Mouse (Mus musculus): ENCODE results near the gene Lgr4. TPM values are rescaled to one million over a fixed set of nuclear protein-coding genes. Genes with fewer than 3 reads are reported as not detected.

The Lgr4 gene
- total RNA-seq, 2 experiments from 2014 or later = 0.88 to 0.94 TPM

DNA sequence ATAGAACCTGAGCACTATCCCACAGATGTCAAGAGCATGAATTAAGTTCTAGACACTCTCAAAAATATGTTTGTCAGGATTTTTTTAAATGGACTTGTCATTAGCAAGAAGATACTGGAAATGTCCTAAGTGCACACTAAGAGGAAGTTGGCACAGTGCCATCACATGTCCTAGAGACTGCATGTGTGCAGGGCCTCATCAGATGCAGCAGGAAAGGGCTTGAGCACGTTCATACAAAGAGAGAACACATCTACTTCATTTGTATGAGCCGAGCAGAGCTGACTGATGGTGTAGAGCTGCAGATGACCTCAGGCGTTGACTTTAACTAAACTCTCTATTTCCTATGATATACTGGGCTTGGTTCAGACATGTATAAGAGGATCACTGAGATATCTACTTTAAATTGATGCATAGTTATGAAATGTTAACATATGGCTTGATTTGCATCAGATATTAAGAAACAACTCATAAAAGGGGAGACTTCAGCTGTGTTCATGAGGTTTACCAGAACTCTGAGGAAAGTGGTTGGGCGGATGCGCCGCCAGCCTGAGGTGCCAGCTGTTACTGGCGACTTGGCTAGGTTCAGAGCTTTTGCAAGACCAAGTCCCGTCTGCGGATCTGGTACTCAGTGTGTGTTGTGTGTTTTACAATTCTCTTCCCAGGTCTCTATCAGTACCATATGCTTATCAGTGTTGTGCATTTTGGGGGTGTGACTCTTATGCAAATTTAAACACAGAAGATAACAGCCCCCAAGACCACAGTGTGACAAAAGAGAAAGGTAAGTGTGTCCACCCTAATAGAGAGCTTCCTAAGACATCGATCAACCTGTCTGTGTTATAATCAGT, 90.2 kb downstream of the Lgr4 start:
- ATAC-seq (ENCODE audit: poor library complexity, severe bottlenecking) = peak; percentile 53

DNA sequence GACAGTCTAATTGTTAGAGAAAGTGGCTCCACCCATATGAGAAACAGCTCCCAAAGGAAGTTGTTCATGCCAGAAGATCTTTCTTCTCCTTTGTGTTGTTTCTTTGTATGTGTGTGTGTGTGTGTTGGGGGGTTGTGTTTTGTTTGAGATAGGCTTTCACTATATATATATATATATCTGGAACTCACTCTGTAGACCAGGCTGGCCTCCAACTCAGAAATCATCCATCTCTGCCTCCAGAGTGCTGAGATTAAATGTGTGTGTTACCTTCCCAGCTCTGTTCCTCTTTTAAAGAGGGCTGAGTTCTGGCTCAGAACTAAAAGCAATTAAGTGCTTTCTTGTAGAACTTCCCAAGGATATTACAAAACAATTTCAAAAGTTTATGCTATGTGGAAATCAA, 92.0 kb downstream of the Lgr4 start:
- ATAC-seq (ENCODE audit: poor library complexity, severe bottlenecking) = peak; percentile 20

DNA sequence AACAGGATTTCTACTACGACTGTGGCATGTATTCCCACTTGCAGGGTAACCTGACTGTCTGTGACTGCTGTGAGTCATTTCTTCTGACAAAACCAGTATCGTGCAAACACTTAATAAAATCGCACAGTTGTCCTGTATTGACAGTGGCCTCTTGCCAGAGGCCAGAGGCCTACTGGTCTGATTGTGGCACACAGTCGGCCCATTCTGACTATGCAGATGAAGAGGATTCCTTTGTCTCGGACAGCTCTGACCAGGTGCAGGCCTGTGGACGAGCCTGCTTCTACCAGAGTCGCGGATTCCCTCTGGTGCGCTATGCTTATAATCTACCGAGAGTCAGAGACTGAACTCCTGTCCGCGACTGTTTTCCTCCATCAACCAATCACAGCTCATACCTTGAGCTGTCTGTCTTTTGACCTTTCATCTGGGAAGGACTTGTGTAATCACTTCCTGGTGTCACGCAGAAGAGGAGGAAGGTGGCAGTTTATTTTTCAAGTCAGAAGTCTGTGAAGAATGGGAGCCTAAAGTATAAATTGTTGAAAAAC, 94.8 kb downstream of the Lgr4 start:
- no peak for ATAC-seq (ENCODE audit: poor library complexity, severe bottlenecking)

DNA sequence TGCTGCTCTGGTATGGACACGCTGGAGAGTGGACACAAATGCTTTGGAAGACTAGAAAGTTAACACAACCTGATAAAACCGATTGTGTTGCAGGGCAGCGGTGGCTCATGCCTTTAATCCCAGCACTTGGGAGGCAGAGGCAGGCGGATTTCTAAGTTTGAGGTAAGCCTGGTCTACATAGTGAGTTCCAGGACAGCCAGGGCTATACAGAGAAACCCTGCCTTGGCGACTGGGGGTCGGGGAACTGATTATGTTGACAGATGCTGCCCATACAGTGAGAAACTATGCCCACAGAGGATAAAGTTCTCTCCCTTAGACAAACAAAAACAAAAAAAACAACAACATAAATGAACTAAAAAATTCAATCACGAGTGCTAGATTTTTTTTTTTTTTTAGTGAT, 99.6 kb downstream of the Lgr4 start:
- ATAC-seq (ENCODE audit: poor library complexity, severe bottlenecking) = no peak

DNA sequence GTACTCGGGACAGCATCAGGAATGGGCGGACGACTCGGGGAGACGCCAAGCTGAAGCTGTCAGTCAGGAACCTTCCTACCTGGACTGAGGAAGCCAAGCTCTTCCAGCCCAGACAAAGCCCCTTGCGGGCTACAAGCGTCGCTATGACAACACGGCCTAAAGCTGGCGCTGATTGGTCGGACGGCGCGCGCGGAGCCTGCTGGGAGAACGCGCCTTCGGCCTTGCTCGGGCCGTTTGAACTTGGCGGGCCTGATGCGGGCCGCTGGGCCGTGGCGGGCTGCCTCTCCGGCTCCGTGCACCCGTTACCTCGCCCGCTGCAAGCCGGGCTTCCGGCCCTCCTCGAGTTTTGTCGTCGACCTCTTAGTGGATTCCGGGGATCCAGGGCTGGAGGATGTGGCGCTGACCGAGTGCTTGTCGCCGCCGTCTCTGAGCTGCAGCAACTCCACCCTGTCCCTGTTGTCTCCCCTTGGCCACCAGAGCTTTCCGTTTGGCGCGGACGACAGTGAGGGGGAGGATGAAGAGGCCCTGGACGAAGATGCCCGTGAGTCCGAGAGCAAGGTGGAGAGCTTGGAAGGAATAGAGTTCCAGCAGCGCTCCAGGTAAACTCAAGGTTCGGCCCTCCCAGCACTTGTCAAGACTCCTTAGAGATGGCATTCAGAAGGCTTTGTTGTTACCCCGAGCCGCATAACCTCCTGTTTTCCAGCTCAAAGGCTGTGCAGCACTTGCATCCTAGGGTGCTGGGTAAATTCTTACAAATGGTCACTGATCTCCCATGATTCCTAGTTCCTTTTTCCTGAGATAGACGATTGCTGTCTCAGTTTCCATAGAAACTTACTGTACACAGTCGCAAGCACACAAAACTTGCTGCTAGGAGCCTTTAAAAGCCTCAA, 100.4 kb downstream of the Lgr4 start, which contains the start of gene Ccdc34:
TSS of gene Ccdc34 (plus strand) at position 202 of the 890 bp plus-strand sequence.
- ATAC-seq (ENCODE audit: poor library complexity, severe bottlenecking) = peak; percentile 96

DNA sequence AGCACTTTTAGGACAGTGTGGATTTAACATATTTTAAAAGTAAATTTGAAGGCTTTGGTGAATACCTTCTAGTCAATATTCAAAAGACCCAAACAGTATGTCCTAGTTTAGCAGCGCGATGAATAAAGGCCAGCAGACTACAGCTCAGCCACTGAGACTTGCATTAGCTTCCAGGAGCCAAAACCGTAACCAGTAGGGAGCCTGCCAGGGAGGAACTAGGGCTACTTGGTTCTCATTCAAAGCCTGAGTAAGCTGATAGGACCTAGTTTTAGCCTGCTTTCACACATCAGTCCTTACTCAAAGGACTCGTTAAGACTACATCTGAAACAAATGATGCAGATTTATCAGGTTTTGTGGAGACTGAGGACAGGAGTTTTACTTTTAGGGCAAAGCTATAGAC, 102.2 kb downstream of the Lgr4 start:
- ATAC-seq (ENCODE audit: poor library complexity, severe bottlenecking) = no peak

DNA sequence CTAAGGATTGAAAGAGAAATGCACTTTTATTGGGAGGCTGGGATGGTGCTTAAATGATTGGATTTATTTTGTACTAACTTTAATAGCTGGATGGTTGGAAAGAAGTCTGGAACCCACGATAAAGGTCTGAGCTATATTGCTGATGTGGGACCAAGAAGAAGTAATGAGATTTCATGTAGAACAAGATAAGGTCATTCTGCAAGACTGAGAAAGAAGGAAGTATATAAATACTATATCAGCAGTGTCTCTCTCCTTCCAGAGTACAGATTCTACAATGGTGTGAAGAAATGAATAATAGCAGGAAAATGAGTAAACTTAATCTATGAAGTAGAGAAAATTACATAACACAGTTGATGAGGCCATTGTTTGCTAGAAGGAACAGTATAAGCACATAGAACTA, 103.0 kb downstream of the Lgr4 start:
- no peak for ATAC-seq (ENCODE audit: poor library complexity, severe bottlenecking)

DNA sequence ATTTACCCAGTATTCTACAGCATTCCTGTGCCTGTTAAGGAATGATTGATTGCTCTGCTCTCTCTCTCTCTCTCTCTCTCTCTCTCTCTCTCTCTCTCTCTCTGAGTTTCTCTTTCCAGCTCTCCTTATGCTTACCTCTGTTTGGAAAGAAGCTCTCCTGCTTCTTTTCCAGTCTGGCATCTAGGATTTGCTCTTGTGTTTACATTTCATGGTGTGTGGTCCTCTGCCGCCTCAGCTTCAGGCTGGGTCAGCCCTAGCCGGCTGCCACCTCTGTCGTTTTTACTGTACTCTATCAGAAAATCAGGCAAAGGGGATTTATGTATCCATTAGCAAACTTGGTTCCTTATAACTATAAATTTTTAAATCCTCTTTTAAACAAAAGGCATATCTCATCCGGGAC, 118.8 kb downstream of the Lgr4 start:
- no peak for ATAC-seq (ENCODE audit: poor library complexity, severe bottlenecking)

DNA sequence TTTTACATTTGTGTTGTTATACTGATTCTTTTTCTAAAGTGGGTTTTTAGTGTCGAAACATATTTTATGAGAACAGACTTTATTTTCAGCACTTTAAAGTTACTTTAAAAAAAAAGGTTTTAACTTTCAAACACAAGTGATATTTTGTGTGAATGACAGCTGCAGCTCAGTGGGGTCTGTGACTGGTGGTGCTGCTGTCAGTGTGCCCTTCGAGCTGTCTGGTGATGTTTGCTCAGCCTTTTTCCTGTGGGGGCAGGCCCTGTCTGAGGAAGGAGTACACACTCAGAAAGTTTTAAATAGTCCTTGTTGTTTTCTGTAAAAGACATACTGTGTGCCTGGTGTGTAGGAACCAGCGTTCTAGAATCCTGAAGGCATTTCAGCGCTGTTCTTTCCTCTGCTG, 119.2 kb downstream of the Lgr4 start:
- no peak for ATAC-seq (ENCODE audit: poor library complexity, severe bottlenecking)

DNA sequence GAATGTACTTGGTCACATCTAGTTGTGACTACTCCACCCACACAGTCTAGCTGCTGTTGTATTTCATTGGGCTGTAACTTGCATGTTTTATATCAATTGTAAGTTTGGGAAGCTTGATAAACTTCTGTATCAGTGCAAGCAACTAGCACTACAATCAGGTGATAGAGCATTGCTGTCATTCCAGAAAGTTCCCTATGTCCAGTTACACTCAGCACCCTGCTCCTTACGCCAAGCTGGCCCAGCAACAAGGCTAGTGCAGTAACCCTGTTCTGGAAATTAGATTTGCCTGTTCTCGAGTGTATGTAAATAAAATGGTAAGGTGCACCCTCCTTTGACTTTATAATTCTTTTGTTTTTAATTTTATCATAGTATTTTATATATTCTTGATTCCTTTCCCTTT, 119.8 kb downstream of the Lgr4 start:
- no peak for ATAC-seq (ENCODE audit: poor library complexity, severe bottlenecking)

DNA sequence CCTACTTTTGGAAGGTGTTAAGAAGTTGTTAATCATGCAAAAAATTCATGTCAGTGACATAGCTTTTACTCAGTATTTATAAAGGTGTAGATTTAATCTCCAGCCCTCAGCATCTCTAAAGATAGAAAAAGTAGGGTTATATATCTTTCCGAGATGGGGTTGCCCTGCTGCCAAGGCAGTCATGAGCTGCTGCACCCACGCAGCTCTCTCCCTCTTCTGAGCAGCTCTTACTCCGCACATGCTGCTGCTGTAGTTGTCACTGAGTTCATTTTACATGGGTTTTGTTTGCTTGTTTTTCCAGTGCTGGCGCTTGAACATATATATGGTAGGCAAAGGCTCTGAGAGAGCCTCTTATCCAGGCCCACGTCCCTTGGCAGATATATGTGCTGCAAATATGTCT, 120.9 kb downstream of the Lgr4 start:
- no peak for ATAC-seq (ENCODE audit: poor library complexity, severe bottlenecking)

DNA sequence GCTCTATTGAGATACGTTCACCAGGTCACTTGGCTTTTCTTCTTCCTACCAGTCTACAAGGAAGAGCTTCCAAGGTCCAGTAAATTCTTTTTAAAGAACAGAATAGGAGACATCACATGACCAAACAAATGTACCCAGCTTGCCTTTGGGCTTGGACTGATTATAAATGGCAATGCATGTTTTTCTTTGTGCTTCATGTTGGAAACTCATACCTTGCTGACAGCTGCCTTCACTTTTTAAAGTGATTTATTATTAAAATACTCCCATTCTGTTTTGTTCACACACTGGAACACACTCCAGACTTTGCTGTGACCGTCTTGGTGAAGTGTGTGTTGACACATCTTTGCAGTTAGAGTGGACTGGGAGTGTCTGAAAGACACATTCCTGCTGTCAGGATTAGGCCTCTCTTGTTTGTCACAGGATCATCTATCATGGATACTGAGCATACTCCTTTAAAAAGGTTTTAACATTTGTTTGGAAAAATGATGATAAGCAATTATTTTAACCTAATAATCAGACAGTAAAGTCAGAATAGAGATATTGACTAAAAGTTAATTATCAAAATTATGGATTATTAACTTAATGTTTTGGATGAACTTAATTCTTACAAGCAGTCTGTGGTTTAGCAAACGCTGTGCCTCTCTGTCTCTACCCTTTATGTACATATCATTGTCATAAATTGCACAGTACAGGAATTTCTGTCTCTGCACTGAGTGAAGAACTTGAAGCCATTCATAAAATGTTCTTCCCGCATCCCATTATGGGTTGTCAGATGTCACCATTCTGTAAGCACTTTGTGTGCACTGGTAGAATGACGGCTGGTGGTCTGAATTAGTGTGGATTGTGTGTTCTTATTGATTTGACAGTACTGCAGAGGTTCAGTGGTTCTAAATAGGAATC, 125.7 kb downstream of the Lgr4 start:
- no peak for ATAC-seq (ENCODE audit: poor library complexity, severe bottlenecking)

DNA sequence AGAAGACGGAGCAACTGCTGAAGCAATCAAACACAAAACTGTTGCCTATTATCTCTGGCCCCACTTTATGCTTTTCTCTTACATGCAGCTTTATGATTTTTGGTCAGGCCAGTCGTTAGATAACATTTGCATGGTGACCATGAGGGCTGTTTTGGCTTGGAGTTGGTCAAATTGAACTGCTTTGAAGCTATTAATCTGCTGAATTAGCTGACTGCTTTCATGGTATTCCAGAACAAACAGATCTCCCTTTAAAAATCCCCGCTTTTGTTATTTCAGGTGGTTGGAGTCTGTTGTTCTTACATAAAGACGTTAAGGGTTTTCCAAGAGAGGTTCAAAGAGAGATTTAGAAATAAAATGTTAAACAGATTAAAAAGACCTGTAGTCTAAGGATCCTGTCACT, 141.0 kb downstream of the Lgr4 start:
- no peak for ATAC-seq (ENCODE audit: poor library complexity, severe bottlenecking)

DNA sequence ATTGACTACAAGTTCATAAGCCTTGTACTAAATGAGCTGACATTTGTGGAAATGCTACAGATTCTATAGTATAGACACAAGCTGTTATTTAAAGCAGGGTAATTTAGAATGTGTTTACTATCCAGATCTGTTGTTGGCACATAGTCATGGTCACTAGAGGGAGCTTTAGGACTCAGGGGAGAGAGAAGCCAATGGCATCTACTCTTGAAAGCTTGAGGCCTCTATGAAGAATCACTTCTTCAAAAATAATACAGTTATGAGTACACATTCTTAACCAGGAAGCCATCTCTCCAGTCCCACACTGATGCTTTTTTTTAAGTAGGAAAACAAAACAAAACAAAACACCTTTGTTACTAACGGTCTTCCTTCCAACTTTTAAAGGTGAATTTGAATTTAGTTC, 145.7 kb downstream of the Lgr4 start:
- ATAC-seq (ENCODE audit: poor library complexity, severe bottlenecking) = no peak

Other genes with a start within 250 kb of the Lgr4 start
- gene Bdnf, start 242.9 kb upstream of the Lgr4 start, total RNA-seq (2015) = not detected in 2 replicates
- not detected in 2 replicates for gene Bdnf, start 242.9 kb upstream of the Lgr4 start, total RNA-seq (2017)
- gene Lin7c, start 26.8 kb upstream of the Lgr4 start, total RNA-seq (2015) = 48.7 and 52.2 TPM in 2 replicates
- 92.1 and 97.8 TPM in 2 replicates for gene Lin7c, start 26.8 kb upstream of the Lgr4 start, total RNA-seq (2017)
- 32.0 and 32.6 TPM in 2 replicates for gene Ccdc34, start 100.2 kb downstream of the Lgr4 start, total RNA-seq (2015)
- gene Ccdc34, start 100.2 kb downstream of the Lgr4 start, total RNA-seq (2017) = 27.7 and 35.8 TPM in 2 replicates

Data from megakaryocyte, adult 5-6 weeks (primary cell).